Mouse (Mus musculus): Measurements from ENCODE around the gene Plcg1.
A peak's percentile ranks its signal among the peaks of the same experiment; 100 is the strongest.

The Plcg1 gene

DNA sequence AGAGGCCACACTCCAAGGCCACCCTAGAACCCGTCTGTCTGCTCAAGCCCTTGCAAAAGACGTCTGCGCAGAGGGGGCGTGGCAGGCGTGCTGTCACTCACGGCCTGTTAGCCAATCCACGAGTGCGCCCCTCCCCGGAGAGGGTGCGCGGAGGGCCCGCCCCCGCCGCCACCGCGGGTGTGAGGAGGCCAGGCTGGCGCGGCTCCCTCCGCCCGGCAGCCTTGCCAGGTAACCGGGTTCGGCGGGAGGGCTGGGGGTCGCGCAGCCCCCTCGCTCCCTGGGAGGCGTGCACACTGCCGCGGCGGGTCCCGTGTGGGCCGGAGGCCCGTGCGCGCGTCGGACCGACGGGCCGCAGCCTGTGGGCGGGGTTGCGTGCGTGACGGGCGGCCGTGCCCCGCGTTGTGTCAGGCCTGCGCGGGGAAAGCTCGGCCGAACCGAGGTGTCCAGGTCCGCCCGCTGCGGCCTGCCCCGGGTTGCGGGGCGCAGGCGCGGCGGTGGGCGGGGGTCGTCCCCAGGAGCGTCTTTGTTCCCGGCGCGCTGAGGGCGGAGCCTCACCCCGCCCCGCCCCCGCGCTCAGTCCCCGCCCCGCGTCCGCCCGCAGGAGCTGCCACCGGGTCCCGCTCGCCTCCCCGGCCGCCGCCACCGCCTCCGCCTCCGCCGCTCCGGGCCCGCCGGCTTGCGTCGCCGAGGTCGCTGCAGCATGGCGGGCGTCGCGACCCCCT is at the start of gene Plcg1:
Gene Plcg1, plus strand, starts transcription at position 184 of the 722 bp plus-strand sequence.
- DNase-seq (ENCODE audit: low read depth) = peak; percentile 84

DNA sequence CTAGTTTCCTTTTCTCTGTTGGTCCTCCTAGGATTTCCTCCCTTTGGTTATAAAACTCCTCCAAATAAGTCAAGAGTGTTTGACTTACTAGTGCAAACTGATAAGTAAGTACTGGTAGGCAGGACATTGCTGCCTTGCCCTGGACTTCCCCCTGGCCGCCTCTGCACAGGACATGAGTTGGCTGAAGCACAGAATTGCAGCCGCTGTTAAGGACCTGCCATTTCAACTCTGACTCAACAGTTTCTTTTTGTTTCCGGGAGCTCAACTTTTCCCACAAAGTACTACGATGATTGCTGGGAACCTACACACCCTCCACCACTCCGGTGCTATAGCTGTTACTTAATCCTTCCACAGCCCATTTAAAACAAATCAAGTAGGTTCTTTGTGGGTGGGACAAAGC is 30.8 kb upstream of the Plcg1 start:
- peak; percentile 13 for DNase-seq (ENCODE audit: low read depth)

DNA sequence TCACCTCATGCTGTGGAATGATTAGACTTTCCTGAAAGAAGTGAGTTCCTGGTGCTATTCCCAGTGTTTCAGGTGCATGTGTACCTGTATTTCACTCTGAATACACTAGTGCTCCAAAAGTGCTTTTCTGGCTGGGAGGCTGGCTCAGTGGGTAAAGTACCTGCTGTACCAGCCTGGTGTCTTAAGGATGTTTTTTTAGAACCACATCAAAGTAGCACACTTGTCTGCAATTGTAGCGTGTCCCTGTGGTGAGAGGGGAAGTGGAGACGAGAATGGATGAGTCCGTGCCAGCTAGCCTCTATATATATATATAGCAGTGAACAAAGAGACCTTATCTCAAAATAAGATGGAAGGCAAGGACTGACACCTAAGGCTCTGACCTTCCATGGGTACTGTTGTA is 29.5 kb upstream of the Plcg1 start:
- no peak for DNase-seq (ENCODE audit: low read depth)

DNA sequence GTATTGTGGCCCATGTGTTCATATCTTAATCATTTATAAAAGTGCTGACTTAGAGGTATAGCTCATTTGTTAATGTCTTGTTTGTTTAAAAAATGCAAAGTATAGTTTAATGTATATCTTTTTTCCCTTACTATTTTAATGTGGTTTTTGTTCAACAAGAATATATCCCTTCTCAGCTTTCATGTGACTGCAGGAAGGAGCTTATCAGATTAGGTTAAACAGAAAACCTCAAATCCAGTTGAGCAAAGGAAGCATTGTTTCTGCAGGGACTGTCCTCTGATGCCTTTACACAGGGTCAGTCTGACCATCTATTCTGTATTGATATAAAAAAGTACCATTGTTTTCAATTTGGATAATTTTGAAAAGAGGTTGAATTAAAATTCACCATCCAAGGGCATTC is 28.3 kb upstream of the Plcg1 start:
- DNase-seq (ENCODE audit: low read depth) = no peak

DNA sequence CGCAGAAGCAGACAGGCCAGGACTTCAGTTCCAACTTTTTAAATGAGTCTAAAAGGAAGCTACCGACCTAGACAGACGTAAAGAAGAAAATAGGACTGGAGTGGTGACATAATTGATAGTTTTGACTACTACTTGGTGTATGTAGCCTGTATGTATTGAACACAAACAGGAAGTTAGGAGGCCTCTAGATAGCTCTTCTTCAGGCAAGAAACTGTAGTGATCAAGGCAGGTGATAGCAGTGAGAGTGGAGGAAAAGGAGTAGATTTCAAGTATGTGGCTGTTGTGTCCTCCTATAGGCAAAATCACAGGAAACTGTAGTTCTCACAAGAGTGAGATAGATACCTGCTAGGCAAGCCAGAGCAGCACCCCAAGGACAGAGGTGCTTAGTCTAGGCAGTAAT is 23.4 kb upstream of the Plcg1 start:
- no peak for DNase-seq (ENCODE audit: low read depth)

DNA sequence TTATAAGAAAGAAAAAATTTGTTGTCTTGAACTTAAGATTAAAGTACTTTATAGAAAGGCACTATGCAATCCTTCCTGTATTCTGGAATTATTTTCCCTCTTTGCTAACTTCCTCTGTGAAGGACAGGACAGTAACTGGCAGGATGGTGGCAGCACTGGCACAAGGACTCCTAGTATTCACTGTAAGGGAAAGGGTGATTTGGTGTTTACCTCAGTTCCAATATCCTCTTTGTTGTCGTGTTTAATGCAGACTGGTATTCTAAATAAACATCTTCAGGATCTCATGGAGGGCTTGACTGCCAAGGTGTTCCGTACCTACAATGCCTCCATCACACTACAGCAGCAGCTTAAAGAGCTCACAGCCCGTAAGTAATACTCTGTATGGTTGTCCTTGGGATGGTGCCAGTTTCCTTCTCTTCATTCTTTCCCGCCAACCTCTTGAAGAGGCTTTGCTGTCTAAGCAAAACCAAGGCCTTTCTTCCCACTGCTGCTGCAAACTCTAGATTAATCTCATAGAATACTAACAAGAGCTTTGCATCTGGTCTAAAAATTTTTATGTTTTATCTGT is 15.6 kb upstream of the Plcg1 start:
- no peak for DNase-seq (ENCODE audit: low read depth)

DNA sequence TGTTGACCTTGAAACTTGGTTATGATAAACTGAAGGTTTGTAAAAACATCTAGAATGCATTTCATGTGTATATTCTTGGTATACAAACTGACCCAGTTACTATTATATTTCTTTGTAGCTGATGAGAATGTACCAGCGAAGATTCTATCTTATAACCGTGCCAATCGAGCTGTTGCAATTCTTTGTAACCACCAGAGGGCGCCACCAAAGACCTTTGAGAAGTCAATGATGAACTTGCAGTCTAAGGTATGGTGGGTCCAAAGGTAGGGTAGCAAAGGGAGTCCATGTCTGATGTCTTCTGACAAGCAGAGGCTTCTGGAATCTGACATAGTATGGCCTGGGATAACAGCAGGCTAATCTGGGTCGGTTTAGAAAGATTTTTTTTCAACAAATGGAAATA is 13.8 kb upstream of the Plcg1 start:
- DNase-seq (ENCODE audit: low read depth) = no peak

DNA sequence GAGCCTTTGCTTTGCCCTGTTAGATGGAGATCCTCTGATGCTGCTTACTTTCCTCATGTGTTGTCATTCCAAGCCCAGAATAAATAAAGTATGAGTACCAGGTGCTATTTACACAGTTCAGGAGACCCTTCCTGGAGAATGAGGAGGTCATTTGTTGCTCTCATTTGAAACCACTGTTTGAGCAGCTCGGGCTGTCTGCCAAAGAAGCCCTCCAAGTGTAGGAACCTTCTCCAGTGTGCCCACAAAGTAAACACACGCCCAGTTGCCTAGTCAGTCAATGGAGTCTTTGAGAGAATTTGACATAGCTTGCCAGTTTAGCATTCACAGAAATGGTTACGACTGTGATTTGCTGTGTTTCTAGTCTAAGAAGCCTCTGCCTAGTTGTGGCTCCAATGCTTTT is 12.3 kb upstream of the Plcg1 start:
- DNase-seq (ENCODE audit: low read depth) = no peak

DNA sequence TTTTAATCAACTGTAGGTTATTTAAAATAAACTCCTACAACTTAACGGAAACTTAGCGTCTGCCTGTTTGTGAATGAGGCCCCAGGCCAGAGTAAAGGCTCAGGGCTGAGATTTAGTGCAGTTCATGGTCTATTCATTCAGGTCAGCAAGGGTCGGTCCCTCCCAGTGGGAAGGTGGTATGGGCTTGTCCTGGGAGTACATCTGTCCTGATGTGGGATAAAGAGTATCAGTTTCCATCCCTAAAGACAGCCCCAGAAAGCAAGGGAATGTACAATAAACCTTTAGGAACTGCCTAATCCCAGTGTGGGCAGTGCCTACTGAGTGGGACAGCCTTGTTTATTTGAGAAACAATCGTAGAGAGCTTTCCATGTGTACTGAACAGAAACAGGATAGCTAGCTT is 8.4 kb upstream of the Plcg1 start:
- DNase-seq (ENCODE audit: low read depth) = no peak

DNA sequence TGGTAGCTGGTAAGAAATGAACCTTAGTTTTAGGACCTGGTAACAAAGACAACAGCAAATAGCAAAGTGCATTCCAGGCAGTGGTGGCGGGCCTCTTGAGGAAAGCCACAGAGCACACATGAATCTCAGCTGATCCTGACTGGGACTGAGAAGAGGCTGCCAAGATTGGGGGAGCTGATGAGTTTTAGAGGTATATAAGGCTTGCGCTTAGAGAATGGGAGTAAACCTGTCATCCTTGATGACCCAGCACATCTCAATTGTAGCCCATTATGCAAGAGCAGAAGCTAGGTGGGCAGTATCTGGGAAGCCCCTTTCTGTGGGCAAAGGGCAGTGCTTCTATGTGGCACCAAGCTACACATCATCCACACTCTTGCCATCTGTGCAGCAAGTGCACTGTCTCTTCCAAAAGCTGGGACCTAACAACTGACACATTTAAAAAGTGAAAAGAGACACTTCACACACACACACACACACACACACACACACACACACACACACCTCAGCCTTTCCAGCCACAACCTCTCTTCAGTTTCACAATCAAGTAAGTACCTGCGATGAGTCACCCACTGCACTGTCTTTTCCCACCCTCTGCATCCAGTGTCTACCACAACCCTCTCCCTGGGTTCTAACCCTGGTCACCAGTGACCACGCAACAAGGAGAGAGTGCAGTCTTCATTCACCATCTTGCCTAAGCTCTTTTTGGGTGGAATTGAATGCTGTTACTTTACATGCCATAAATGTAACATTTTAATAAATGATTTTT is 7.3 kb upstream of the Plcg1 start:
- no peak for DNase-seq (ENCODE audit: low read depth)

DNA sequence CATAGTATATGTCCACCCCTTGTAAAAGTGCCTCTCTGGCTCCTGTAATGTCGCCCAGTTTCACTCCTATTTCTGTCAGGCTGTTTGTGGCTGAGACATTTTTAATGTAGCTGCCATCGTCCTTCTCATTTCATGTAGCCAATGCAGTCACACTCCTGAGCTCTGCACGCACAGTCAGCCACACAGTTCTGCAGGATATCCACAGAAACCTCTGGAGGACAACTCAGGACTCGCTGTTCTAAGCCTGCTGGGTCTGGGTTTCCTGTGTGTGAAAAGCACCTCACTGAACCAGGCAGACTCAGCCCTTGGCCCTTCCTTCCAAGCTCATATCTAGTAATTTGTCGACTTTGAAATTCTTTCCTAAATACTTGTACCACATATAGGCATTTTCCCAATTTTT is 6.6 kb upstream of the Plcg1 start:
- DNase-seq (ENCODE audit: low read depth) = no peak

DNA sequence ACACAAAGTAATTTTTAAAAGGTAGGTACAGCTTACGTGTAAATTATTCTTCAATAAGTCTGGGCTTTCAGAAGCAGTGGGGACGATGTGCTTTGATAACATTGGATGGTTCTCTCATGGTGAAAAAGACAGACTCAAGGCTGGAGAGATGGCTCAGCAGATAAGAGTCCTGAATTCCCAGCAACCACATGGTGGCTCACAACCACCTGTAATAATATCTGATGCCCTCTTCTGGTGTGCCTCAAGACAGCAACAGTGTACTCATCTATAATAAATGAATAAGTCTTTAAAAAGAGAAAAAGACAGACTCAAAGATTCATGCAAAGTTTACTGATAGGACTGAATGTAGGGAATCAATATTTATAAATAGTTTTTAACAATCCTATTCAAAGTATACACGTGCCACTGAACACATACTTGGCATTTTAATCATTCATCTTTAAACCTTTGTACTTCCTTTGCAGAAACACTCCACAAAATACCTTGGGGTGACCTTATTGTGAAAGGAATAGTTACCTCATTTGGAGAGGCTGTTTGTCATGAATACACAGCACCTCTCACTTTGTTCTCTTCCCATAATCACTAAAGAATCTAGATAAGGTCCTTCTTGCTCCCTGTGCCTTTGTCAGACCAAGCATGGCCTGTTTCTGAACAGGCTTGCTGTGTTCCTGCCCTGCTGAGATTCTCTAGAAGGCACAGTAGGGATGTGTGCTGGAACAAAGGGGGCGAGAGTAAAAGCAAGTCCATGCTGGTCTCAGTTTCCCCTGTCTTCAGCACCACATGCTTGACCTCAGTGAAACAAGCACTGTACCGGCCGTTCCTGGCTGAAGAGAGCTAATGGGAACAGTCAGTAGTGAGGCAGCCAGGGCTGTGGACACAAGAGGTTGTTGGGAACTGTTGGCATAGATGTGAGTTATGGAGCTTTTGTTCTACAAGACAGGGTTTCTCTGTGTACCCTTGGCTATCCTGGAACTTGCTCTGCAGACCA is 4.9 kb upstream of the Plcg1 start:
- DNase-seq (ENCODE audit: low read depth) = no peak

DNA sequence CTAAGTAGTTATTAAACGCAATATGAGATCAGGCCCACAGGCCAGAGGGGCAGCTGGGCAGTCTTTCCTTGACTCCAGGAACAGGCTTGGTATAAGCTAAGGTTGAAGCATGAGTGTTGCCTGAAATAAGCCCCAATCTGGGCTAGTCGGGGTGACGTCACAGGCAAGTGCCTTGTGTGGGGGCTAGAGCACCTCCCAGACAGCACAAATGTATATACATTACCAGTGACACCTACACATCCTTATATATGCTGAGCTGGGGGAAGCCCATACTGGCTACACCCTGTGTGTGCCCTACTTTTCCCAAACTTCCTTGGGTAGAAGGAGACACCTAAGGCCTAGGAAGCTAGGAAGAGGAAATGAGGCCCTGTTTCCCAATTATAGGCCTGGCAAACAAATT is 2.1 kb upstream of the Plcg1 start:
- no peak for DNase-seq (ENCODE audit: low read depth)

DNA sequence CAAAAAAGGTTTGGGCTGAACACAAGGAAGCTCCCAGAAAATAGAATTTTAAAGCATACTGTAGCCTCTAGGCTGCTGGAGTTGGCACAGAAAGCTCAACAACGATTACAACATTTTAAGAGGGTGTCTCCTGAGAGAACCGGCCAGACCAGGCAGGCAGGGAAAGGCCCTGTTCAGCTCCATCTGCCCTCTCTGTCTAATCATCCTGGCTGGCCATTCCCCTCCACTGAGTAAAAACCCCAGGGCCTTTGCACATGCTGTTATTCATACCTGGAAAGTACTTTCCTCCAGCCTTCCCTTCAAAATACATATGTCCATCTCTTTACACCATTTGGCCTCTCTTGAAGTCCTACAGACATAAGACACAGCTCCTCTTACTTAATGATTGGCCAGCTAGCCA is 1.7 kb upstream of the Plcg1 start:
- no peak for DNase-seq (ENCODE audit: low read depth)

DNA sequence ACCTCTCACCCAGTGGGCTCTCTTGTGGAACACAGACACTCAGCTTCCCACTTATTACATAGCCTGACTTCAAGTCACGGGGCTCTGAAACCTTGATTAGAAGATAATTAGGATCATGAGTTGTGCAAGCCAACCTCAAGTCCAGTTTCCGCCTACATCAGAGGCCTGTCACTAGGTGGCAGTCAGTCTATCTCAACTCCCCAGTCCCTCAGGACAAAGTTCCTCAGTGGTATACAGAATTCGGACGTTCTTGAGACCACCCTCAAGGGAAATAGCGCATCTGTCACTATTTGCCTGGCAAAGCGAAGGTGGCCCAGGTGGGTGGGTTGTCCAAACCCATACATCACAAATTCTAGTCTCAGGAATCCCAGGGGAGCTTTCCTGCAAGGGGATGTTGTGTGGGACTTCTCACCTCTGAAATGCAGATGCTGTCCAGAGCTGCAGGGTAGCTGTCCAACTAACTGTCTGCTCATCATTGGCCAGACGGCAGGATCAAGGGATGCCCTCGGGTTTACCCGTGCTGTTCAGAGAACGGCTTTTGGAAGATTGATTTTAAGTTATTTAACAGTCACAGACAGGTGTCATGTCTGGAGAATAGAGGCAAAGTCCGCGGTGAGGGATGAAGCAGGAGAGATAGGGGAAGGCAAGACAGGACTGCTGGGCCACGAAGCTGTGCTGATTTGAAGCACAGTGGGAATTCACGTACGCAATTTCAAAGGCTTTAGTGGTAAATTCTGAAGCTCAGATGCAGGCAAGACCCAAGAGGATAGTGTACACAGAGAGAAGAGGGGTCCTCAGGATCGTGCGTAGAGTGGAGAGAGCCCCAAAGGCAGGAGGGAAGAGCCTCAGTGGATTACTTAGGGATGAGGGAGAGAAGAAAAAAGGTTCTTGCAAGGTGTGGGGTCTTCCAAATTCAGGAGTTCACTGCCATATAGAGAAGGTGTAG is 976 bp upstream of the Plcg1 start:
- no peak for DNase-seq (ENCODE audit: low read depth)

DNA sequence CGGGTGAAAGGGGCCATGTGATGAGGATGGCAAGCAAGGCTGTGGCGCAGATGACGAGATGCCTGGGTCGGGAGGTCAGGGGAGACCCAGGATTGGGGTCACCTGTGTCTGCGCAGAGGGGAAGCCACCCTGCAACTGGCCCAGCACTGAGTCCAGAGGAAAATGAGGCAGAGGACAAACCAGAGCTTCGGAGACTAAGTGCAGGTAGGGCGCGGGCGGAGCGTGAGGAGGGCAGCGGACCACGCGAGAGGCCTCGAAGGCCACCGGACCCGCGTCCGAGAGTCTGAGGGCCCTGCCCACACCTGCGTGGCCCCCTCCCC is 343 bp upstream of the Plcg1 start:
- no peak for DNase-seq (ENCODE audit: low read depth)

DNA sequence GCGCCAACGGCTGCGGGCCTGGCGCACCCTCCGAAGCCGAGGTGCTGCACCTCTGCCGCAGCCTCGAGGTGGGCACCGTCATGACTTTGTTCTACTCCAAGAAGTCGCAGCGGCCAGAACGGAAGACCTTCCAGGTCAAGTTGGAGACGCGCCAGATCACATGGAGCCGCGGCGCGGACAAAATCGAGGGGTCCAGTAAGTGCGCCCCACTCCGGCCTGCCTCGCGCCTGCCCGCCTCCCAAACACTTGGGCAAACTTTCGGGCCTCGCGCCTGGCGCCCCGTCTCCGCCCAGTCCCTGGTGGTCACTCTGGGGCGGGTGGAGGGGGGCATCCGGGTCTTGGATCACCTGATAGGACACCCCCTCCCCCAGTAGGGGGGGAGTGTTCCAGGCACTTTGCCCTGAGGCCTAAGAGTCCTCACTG is 750 bp downstream of the Plcg1 start:
- DNase-seq (ENCODE audit: low read depth) = no peak

DNA sequence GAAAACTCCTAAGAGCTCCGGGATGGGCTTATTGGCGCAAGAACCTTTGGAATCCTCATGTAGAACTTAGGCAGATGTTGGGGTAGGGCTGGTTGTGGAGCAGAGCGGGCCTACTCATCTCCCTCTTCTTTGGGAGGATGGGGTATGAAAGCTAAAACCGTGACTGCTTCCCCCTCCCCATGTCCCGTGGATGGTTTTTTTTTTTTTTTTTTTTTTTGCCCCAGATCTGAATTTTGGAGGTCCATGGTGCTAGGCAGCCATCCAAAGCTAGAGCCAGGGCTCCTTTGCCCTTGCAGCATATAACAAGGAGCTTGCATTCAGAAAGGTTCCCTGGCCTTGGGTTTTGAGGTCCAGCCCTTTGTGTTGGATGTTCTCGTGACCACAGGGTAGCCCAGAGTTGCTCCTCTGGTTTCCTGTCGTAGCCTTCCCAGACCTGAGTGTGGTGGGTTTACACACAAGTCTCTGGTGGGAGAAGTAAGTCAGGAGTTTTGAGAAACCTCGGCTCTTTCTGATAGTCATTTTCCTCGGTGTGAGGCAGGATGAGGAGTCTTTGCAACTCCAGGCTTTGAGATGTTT is 1.4 kb downstream of the Plcg1 start:
- no peak for DNase-seq (ENCODE audit: low read depth)

DNA sequence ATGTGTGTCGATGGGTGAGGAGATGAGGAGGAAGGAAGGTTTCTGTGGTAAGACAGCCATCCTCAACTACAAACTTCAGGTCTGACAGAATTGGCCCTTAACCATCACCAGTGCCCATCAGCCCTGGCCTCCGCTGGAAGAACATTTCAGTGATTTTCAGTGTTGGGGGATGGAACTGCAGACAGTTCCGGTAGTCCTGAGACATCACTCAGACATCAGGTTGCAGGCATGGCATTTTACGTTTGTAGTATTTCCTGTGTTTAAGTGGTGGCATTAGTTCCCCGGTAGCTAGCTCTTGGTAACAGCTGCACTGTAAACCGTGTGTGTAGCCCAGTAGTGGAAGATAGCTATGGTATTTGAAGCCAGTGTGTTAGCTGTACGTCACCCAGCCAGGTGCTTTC is 2.0 kb downstream of the Plcg1 start:
- DNase-seq (ENCODE audit: low read depth) = no peak

DNA sequence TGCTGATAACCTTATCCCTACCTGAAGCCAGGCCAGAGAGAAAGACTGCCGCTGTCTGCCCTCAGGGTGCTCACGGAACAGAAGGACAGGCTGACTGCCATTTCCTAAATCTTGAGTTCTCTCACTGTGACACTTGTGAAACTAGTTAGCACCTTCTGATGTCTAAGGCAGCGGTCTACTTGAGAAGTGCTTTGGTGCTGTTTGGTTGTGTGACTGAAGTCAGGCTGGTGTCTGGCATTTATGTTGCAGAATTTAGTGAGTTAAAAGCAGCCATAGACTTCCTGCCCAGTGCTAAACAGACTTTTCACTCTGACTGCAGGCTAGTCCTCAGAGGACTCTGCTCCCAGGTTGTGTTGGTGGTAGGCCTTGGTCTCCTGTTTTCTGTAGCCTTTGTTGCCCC is 3.2 kb downstream of the Plcg1 start:
- no peak for DNase-seq (ENCODE audit: low read depth)
